Mouse (Mus musculus): ENCODE results near the gene Ntng1. TPM values are rescaled to one million over a fixed set of nuclear protein-coding genes. Genes with fewer than 3 reads are reported as not detected.
"Not testable (repeated sequence)": the region's sequence is repeated elsewhere in the genome, so short reads cannot be mapped to it uniquely, and the experiment has no call there.

Gene Ntng1
- polyA plus RNA-seq, 1 experiment from 2014 or later: 0.72 TPM

- Histone ChIP-seq H3K36me3 (replicated peaks) (no peaks in the 10 kb centered on the region), H3K4me1 (peaks cover 16% of the 10 kb centered on the region), H3K9me3 (no peaks in the 10 kb centered on the region), H3K4me3 (peak overlapping the region; percentile 58), H3K27me3 (ENCODE audit: poor library complexity, severe bottlenecking) (peaks cover 9% of the 10 kb centered on the region; the same call in 1 of the 2 replicates), H3K27ac (peak overlapping the region; percentile 88)
- DNase-seq (ENCODE audit: extremely low spot score, low spot score): peak; percentile 72
- 2% methylated on average over 27 of the region's 27 CpGs for WGBS
These were observed 361.4 kb downstream of the Ntng1 start for GRCm38 (mm10) chr3:109782289-109782951.

- no peaks in the 10 kb centered on the region for H3K9me3 ChIP-seq
- H3K36me3 ChIP-seq (replicated peaks): no peaks in the 10 kb centered on the region
- DNase-seq (ENCODE audit: extremely low spot score, low spot score): no peak
- 68% methylated on average over 7 of the region's 7 CpGs for WGBS
- peaks cover 16% of the 10 kb centered on the region for H3K4me1 ChIP-seq
- H3K4me3 ChIP-seq: peak overlapping the region; percentile 58
- peaks cover 9% of the 10 kb centered on the region; the same call in 1 of the 2 replicates for H3K27me3 ChIP-seq (ENCODE audit: poor library complexity, severe bottlenecking)
- H3K27ac ChIP-seq: peak overlapping the region; percentile 88
These were observed 361.9 kb downstream of the Ntng1 start for GRCm38 (mm10) chr3:109781917-109782288.

GRCm38 (mm10) chr3:109775200-109775599 lies 368.6 kb downstream of the Ntng1 start:
- no peaks in the 10 kb centered on the region for H3K27me3 ChIP-seq (ENCODE audit: poor library complexity, severe bottlenecking)
- WGBS: 73% methylated on average over 2 of the region's 2 CpGs
- no peak for DNase-seq (ENCODE audit: extremely low spot score, low spot score)
- H3K27ac ChIP-seq: no peak overlapping the region
- no peaks in the 10 kb centered on the region for H3K4me1 ChIP-seq
- no peaks in the 10 kb centered on the region for H3K9me3 ChIP-seq
- no peaks in the 10 kb centered on the region for H3K36me3 ChIP-seq (replicated peaks)
- H3K4me3 ChIP-seq: no peak overlapping the region

- H3K4me3 ChIP-seq: no peak overlapping the region
- no peak for DNase-seq (ENCODE audit: extremely low spot score, low spot score)
- 92% methylated on average over 14 of the region's 14 CpGs for WGBS
- no peaks in the 10 kb centered on the region for H3K9me3 ChIP-seq
- H3K36me3 ChIP-seq (replicated peaks): no peaks in the 10 kb centered on the region
- H3K27me3 ChIP-seq (ENCODE audit: poor library complexity, severe bottlenecking): no peaks in the 10 kb centered on the region
- H3K27ac ChIP-seq: no peak overlapping the region
- no peaks in the 10 kb centered on the region for H3K4me1 ChIP-seq
These were observed 371.7 kb downstream of the Ntng1 start for GRCm38 (mm10) chr3:109772120-109772519.

- no peaks in the 10 kb centered on the region for H3K27me3 ChIP-seq (ENCODE audit: poor library complexity, severe bottlenecking)
- DNase-seq (ENCODE audit: extremely low spot score, low spot score): no peak
- 93% methylated on average over 3 of the region's 3 CpGs for WGBS
These were observed 376.9 kb downstream of the Ntng1 start for GRCm38 (mm10) chr3:109766939-109767338.

GRCm38 (mm10) chr3:109765608-109766007 lies 378.2 kb downstream of the Ntng1 start:
- H3K36me3 ChIP-seq (replicated peaks): no peaks in the 10 kb centered on the region
- DNase-seq (ENCODE audit: extremely low spot score, low spot score): no peak
- H3K9me3 ChIP-seq: no peaks in the 10 kb centered on the region
- H3K27me3 ChIP-seq (ENCODE audit: poor library complexity, severe bottlenecking): no peaks in the 10 kb centered on the region
- no peaks in the 10 kb centered on the region for H3K4me1 ChIP-seq
- H3K27ac ChIP-seq: no peak overlapping the region
- no peak overlapping the region for H3K4me3 ChIP-seq
- 92% methylated on average over 2 of the region's 2 CpGs for WGBS

More at GRCm38 (mm10) chr3:109766939-109767338, 376.9 kb downstream of the Ntng1 start:
- Histone ChIP-seq H3K27ac (no peak overlapping the region), H3K4me1 (no peaks in the 10 kb centered on the region), H3K9me3 (no peaks in the 10 kb centered on the region), H3K36me3 (replicated peaks) (no peaks in the 10 kb centered on the region), H3K4me3 (no peak overlapping the region)

GRCm38 (mm10) chr3:109765141-109765540 lies 378.7 kb downstream of the Ntng1 start:
- H3K36me3 ChIP-seq (replicated peaks): no peaks in the 10 kb centered on the region
- WGBS: 81% methylated on average over 4 of the region's 4 CpGs
- no peak for DNase-seq (ENCODE audit: extremely low spot score, low spot score)

GRCm38 (mm10) chr3:109756426-109756825 lies 387.4 kb downstream of the Ntng1 start:
- no peaks in the 10 kb centered on the region for H3K36me3 ChIP-seq (replicated peaks)
- no peak overlapping the region for H3K4me3 ChIP-seq
- no peak overlapping the region for H3K27ac ChIP-seq
- H3K9me3 ChIP-seq: no peaks in the 10 kb centered on the region
- no peaks in the 10 kb centered on the region for H3K27me3 ChIP-seq (ENCODE audit: poor library complexity, severe bottlenecking)
- DNase-seq (ENCODE audit: extremely low spot score, low spot score): no peak
- WGBS: 79% methylated on average over 2 of the region's 2 CpGs
- H3K4me1 ChIP-seq: no peaks in the 10 kb centered on the region

More at GRCm38 (mm10) chr3:109765141-109765540, 378.7 kb downstream of the Ntng1 start:
- Histone ChIP-seq H3K27ac (no peak overlapping the region), H3K4me1 (no peaks in the 10 kb centered on the region), H3K27me3 (ENCODE audit: poor library complexity, severe bottlenecking) (no peaks in the 10 kb centered on the region), H3K4me3 (no peak overlapping the region), H3K9me3 (no peaks in the 10 kb centered on the region)

- H3K4me3 ChIP-seq; H3K27me3 ChIP-seq (ENCODE audit: poor library complexity, severe bottlenecking); DNase-seq (ENCODE audit: extremely low spot score, low spot score); H3K4me1 ChIP-seq; H3K27ac ChIP-seq; H3K36me3 ChIP-seq (replicated peaks); H3K9me3 ChIP-seq: not testable (repeated sequence)
- 80% methylated on average over 3 of the region's 3 CpGs for WGBS
These were observed 396.2 kb downstream of the Ntng1 start for GRCm38 (mm10) chr3:109747593-109747992.

GRCm38 (mm10) chr3:109740466-109741102 lies 403.2 kb downstream of the Ntng1 start:
- WGBS: 12% methylated on average over 2 of the region's 2 CpGs
- H3K9me3 ChIP-seq: no peaks in the 10 kb centered on the region
- no peaks in the 10 kb centered on the region for H3K27me3 ChIP-seq (ENCODE audit: poor library complexity, severe bottlenecking)
- H3K36me3 ChIP-seq (replicated peaks): no peaks in the 10 kb centered on the region
- DNase-seq (ENCODE audit: extremely low spot score, low spot score): no peak
- H3K4me3 ChIP-seq: no peak overlapping the region
- H3K4me1 ChIP-seq: peaks cover 12% of the 10 kb centered on the region
- H3K27ac ChIP-seq: no peak overlapping the region

- H3K4me1 ChIP-seq: peaks cover 19% of the 10 kb centered on the region
- H3K9me3 ChIP-seq: no peaks in the 10 kb centered on the region
- peak; percentile 17 for DNase-seq (ENCODE audit: extremely low spot score, low spot score)
- no peak overlapping the region for H3K27ac ChIP-seq
- WGBS: 71% methylated on average over 10 of the region's 10 CpGs
- no peaks in the 10 kb centered on the region for H3K27me3 ChIP-seq (ENCODE audit: poor library complexity, severe bottlenecking)
- no peak overlapping the region for H3K4me3 ChIP-seq
- no peaks in the 10 kb centered on the region for H3K36me3 ChIP-seq (replicated peaks)
These were observed 411.3 kb downstream of the Ntng1 start for GRCm38 (mm10) chr3:109732327-109733182.

- peaks cover 19% of the 10 kb centered on the region for H3K4me1 ChIP-seq
- WGBS: 76% methylated on average over 5 of the region's 5 CpGs
- H3K9me3 ChIP-seq: no peaks in the 10 kb centered on the region
- no peaks in the 10 kb centered on the region for H3K27me3 ChIP-seq (ENCODE audit: poor library complexity, severe bottlenecking)
- no peak overlapping the region for H3K4me3 ChIP-seq
- no peak for DNase-seq (ENCODE audit: extremely low spot score, low spot score)
- H3K36me3 ChIP-seq (replicated peaks): no peaks in the 10 kb centered on the region
- no peak overlapping the region for H3K27ac ChIP-seq
These were observed 412.1 kb downstream of the Ntng1 start for GRCm38 (mm10) chr3:109731592-109732230.
